Mouse (Mus musculus): ENCODE results near the gene Ctc1. TPM values are rescaled to one million over a fixed set of nuclear protein-coding genes. Genes with fewer than 3 reads are reported as not detected.

Ctc1 gene
- total and polyA plus RNA-seq, 3 experiments, result 10.7 to 21.5 (median 15.7) TPM

GRCm38 (mm10) chr11:69062194-69062760 lies 46.6 kb downstream of the Ctc1 start:
- H3K4me1 ChIP-seq (ENCODE audit: control insufficient read depth, insufficient read depth, low read length), result peaks cover 9% of the 10 kb centered on the region; the same call in 1 of the 2 replicates
- peak overlapping the region; percentile 73 for H3K4me3 ChIP-seq
- H3K27me3 ChIP-seq (ENCODE audit: control insufficient read depth, insufficient read depth, low read length), result no peaks in the 10 kb centered on the region
- DNase-seq, result peak; percentile 78 to 83
- WGBS, result 2% methylated on average over 17 of the region's 17 CpGs
- no peak for TF ChIP-seq CTCF (IDR thresholded peaks at IDR 0.05)
- peak; percentile 62 for TF ChIP-seq POLR2A (IDR thresholded peaks at IDR 0.05; ENCODE audit: insufficient read depth, low read depth, low read length)
- peak; percentile 85; the same call in 1 of the 2 replicates for TF ChIP-seq EP300 (IDR thresholded peaks at IDR 0.05; ENCODE audit: insufficient read depth, low read depth, low read length)
- H3K9ac ChIP-seq (ENCODE audit: low read depth, low read length), result no peak overlapping the region
- intact Hi-C loops (cut with DNase I), result loop anchor here (5.0 to 10.0 kb wide), 2 partner anchors 185 to 263 kb away; partner anchors contain the start of genes Cntrob, Kcnab3 and Trappc1
- H3K36me3 ChIP-seq (ENCODE audit: control insufficient read depth, insufficient read depth, low read length), result no peaks in the 10 kb centered on the region
- peak overlapping the region; percentile 83 for H3K27ac ChIP-seq
- H3K79me2 ChIP-seq (replicated peaks; ENCODE audit: control insufficient read depth, insufficient read depth, low read length), result no peaks in the 10 kb centered on the region

DNA sequence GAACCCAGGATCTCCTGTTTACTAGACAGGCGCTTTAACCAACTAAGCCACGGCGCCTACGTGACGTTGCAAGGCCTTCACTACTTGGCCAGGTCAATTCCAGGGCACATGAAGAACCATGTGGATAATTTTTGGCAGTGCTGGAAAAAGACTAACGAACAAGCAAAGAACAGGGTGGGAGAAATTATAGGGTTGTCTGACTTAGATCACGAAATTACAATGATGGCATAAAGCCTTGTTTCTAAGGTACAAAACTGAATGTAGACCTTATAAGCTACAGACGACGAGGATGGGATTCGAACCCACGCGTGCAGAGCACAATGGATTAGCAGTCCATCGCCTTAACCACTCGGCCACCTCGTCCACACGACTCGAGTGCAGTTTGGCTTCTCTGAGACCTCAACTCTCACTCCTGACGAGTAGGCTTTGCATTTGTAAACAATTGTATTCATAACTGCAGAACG lies 47.1 kb downstream of the Ctc1 start:
- peak overlapping the region; percentile 83 for H3K27ac ChIP-seq
- peak; percentile 93 to 97 for DNase-seq
- intact Hi-C loops (cut with DNase I), result loop anchor here (1.0 to 10.0 kb wide), 4 partner anchors 21 to 262 kb away; partner anchors contain the start of genes Cntrob, Kcnab3 and Trappc1
- peaks cover 13% of the 10 kb centered on the region for H3K4me1 ChIP-seq (ENCODE audit: control insufficient read depth, insufficient read depth, low read length)
- no peaks in the 10 kb centered on the region for H3K36me3 ChIP-seq (ENCODE audit: control insufficient read depth, insufficient read depth, low read length)
- peak overlapping the region; percentile 73 for H3K4me3 ChIP-seq
- no peaks in the 10 kb centered on the region for H3K27me3 ChIP-seq (ENCODE audit: control insufficient read depth, insufficient read depth, low read length)
- WGBS, result under 1% methylated on average over 19 of the region's 19 CpGs
- peak overlapping the region; percentile 73 for H3K9ac ChIP-seq (ENCODE audit: low read depth, low read length)
- H3K79me2 ChIP-seq (replicated peaks; ENCODE audit: control insufficient read depth, insufficient read depth, low read length), result no peaks in the 10 kb centered on the region
- TF ChIP-seq EP300 (IDR thresholded peaks at IDR 0.05; ENCODE audit: insufficient read depth, low read depth, low read length) (peak; percentile 96), CTCF (IDR thresholded peaks at IDR 0.05) (no peak), POLR2A (IDR thresholded peaks at IDR 0.05; ENCODE audit: insufficient read depth, low read depth, low read length) (peak; percentile 40)

- DNase-seq, result peak; percentile 74 to 90
- TF ChIP-seq EP300 (IDR thresholded peaks at IDR 0.05; ENCODE audit: insufficient read depth, low read depth, low read length), result peak; percentile 78
- TF ChIP-seq POLR2A (IDR thresholded peaks at IDR 0.05; ENCODE audit: insufficient read depth, low read depth, low read length), result peak; percentile 40; the same call in 1 of the 2 replicates
- no peak for TF ChIP-seq CTCF (IDR thresholded peaks at IDR 0.05)
- Histone ChIP-seq H3K27ac (peak overlapping the region; percentile 83), H3K4me1 (ENCODE audit: control insufficient read depth, insufficient read depth, low read length) (peaks cover 13% of the 10 kb centered on the region), H3K9ac (ENCODE audit: low read depth, low read length) (peak overlapping the region; percentile 81), H3K4me3 (peak overlapping the region; percentile 73), H3K27me3 (ENCODE audit: control insufficient read depth, insufficient read depth, low read length) (no peaks in the 10 kb centered on the region), H3K79me2 (replicated peaks; ENCODE audit: control insufficient read depth, insufficient read depth, low read length) (no peaks in the 10 kb centered on the region), H3K36me3 (ENCODE audit: control insufficient read depth, insufficient read depth, low read length) (no peaks in the 10 kb centered on the region)
- 1% methylated on average over 31 of the region's 31 CpGs for WGBS
- intact Hi-C loops (cut with DNase I), result loop anchor here (1.0 to 10.0 kb wide), 4 partner anchors 22 to 261 kb away; partner anchors contain the start of genes Cntrob, Kcnab3 and Trappc1
Observed at GRCm38 (mm10) chr11:69063413-69064201, 47.9 kb downstream of the Ctc1 start.

- H3K27me3 ChIP-seq (ENCODE audit: control insufficient read depth, insufficient read depth, low read length), result no peaks in the 10 kb centered on the region
- intact Hi-C loops (cut with DNase I), result loop anchor here (5.0 to 10.0 kb wide), 2 partner anchors 183 to 260 kb away; partner anchors contain the start of genes Cntrob, Kcnab3 and Trappc1
- peak overlapping the region; percentile 77 for H3K27ac ChIP-seq
- peak overlapping the region; percentile 81 for H3K9ac ChIP-seq (ENCODE audit: low read depth, low read length)
- H3K36me3 ChIP-seq (ENCODE audit: control insufficient read depth, insufficient read depth, low read length), result no peaks in the 10 kb centered on the region
- peak overlapping the region; percentile 73 for H3K4me3 ChIP-seq
- H3K79me2 ChIP-seq (replicated peaks; ENCODE audit: control insufficient read depth, insufficient read depth, low read length), result no peaks in the 10 kb centered on the region
- 75% methylated on average over 9 of the region's 9 CpGs for WGBS
- no peak for DNase-seq
- TF ChIP-seq POLR2A (IDR thresholded peaks at IDR 0.05; ENCODE audit: insufficient read depth, low read depth, low read length), result no peak
- H3K4me1 ChIP-seq (ENCODE audit: control insufficient read depth, insufficient read depth, low read length), result peaks cover 13% of the 10 kb centered on the region
Observed at GRCm38 (mm10) chr11:69064259-69065133, 48.8 kb downstream of the Ctc1 start.

DNA sequence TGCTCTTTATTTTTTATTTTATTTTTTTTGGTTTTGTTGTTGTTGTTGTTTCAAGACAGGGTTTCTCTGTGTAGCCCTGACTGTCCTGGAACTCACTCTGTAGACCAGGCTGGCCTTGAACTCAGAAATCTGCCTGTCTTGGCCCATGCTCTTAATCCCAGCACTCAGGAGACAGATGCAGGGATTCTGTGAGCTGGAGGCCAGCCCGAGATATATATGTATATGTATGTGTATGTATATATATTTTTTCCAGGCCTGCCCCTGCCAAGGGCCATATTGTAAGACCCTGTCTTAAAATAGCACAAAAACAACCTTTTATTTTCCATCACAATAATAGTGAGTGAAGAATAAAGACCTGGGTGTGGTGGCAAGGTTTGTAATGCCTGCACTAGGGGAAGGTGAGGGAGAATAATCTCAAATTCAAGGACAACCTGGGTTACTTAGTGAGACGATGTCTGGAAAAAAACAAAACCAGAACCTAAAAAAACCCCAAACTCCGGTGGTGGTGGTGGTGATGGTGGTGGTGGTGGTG lies 49.7 kb downstream of the Ctc1 start:
- WGBS, result 77% methylated on average over 3 of the region's 3 CpGs
- Histone ChIP-seq H3K4me3 (no peak overlapping the region), H3K79me2 (replicated peaks; ENCODE audit: control insufficient read depth, insufficient read depth, low read length) (no peaks in the 10 kb centered on the region), H3K27ac (no peak overlapping the region), H3K27me3 (ENCODE audit: control insufficient read depth, insufficient read depth, low read length) (no peaks in the 10 kb centered on the region), H3K4me1 (ENCODE audit: control insufficient read depth, insufficient read depth, low read length) (peaks cover 15% of the 10 kb centered on the region), H3K36me3 (ENCODE audit: control insufficient read depth, insufficient read depth, low read length) (no peaks in the 10 kb centered on the region), H3K9ac (ENCODE audit: low read depth, low read length) (no peak overlapping the region)
- intact Hi-C loops (cut with DNase I), result loop anchor here (10.0 kb wide), 1 partner anchor 259 kb away; the partner anchor contains the start of genes Cntrob, Kcnab3 and Trappc1
- TF ChIP-seq EP300 (IDR thresholded peaks at IDR 0.05; ENCODE audit: insufficient read depth, low read depth, low read length) (no peak), CTCF (IDR thresholded peaks at IDR 0.05) (no peak), POLR2A (IDR thresholded peaks at IDR 0.05; ENCODE audit: insufficient read depth, low read depth, low read length) (no peak)
- no peak for DNase-seq
